In the genomic region with DNA sequence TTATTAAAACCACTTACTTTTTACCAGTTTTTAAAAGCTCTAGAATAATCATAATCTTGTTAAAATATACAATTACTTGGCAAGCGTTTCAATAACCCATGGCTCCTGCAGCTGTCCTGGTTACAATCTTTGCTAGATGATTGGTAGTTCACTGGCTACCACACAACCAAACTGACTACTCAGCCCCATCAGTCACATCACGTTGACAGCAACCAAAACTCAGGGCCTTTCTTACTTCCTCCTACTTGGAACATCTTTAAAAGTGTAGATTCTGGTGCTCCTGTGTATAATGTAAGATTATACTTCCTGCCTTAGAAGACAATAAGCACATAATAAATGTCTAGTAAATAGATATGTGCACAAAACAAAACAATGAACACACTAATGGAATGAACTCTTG, we compare ENCODE assay signal across 22 mouse cellular contexts.
"Had no signal": no experiment of that assay in that cellular context is flagged by ENCODE, and none has a peak within 500 bp of the region (broad histone marks: within the 10 kb centered on the region; RNA-seq: fewer than 3 reads in every experiment).

No protein-coding gene starts in this region.

- H3K27ac ChIP-seq: liver, embryonic 12.5 days; liver, embryonic 14.5 days; midbrain, embryonic 10.5 days; midbrain, embryonic 12.5 days; neural tube, embryonic 13.5 days; neural tube, embryonic 15.5 days; stomach, embryonic 15.5 days; stomach, postnatal 0 days had no signal

- H3K27me3 ChIP-seq: liver, embryonic 12.5 days; midbrain, embryonic 12.5 days; neural tube, embryonic 13.5 days; neural tube, embryonic 15.5 days; stomach, embryonic 15.5 days had no signal

- DNase-seq: lung, adult 18-20 months; lung, postnatal 10 days; lung, postnatal 4 days; midbrain, embryonic 14.5 days; retina, postnatal 1 day; right cerebral cortex, adult 18-20 months; right cerebral cortex, postnatal 25 days; right cerebral cortex, postnatal 4 days; spleen, adult 18-20 months; thymus, adult 2 months; thymus, postnatal 14 days; thymus, postnatal 36 days had no signal

- H3K9me3 ChIP-seq: liver, embryonic 12.5 days; midbrain, embryonic 10.5 days; neural tube, embryonic 15.5 days; stomach, embryonic 15.5 days had no signal

- H3K4me3 ChIP-seq: liver, embryonic 12.5 days; midbrain, embryonic 10.5 days; midbrain, embryonic 12.5 days; myocyte; neural tube, embryonic 13.5 days; neural tube, embryonic 15.5 days; stomach, embryonic 15.5 days had no signal

- H3K36me3 ChIP-seq: midbrain, embryonic 10.5 days; midbrain, embryonic 12.5 days; neural tube, embryonic 13.5 days; neural tube, embryonic 15.5 days; stomach, embryonic 15.5 days had no signal

- H3K9ac ChIP-seq: liver, embryonic 12.5 days; liver, embryonic 14.5 days; midbrain, embryonic 12.5 days; neural tube, embryonic 13.5 days; neural tube, embryonic 15.5 days; stomach, embryonic 15.5 days had no signal

- H3K4me2 ChIP-seq: liver, embryonic 12.5 days; midbrain, embryonic 12.5 days; neural tube, embryonic 13.5 days; neural tube, embryonic 15.5 days; stomach, embryonic 15.5 days had no signal

- ATAC-seq: liver, embryonic 12.5 days; midbrain, embryonic 16.5 days had no signal

- H3K4me1 ChIP-seq: midbrain, embryonic 10.5 days had no signal
